Mouse (Mus musculus) bone marrow macrophage, adult 2 months (primary cell): ENCODE measurements around the gene Spef2.

Source experiments
- CTCF ChIP-seq: IDR thresholded peaks from 2 replicates; pipeline ENCODE4 v1.5.1; 2012; ENCODE audit warnings: low read depth, mild to moderate bottlenecking, low read length, moderate library complexity
- POLR2A ChIP-seq: IDR thresholded peaks from 2 replicates; pipeline ENCODE4 v1.6.1; 2012; ENCODE audit warnings: mild to moderate bottlenecking, low read depth, low read length, borderline replicate concordance

- TF ChIP-seq CTCF (no peak), POLR2A (no peak)
These were observed 42.7 kb downstream of the Spef2 start for GRCm38 (mm10) chr15:9705830-9706450.
